Mouse (Mus musculus) ovary, adult 2 months (tissue): Measurements from ENCODE around the gene Cox11. TPM values are rescaled to one million over a fixed set of nuclear protein-coding genes. Genes with fewer than 3 reads are reported as not detected.

ENCODE experiments used
- polyA plus RNA-seq: library from polyadenylated mRNA; depleted of rRNA; stranded (reverse); fragments of >200 nt; gene quantifications from 2 replicates; pipeline ENCODE4 v1.2.3, GENCODE M21; 2012; rRNA removed

The Cox11 gene
- 20.6 and 25.3 TPM in 2 replicates for polyA plus RNA-seq

GRCm38 (mm10) chr11:90637440-90638311, at the start of gene Cox11, which contains the start of gene Stxbp4:
Cox11 (plus strand) TSS chr11:90638173.
Stxbp4 (minus strand) TSS chr11:90638084.

GRCm38 (mm10) chr11:90687460-90688416, 49.8 kb downstream of the Cox11 start, which contains the start of gene Tom1l1:
Tom1l1 (minus strand) TSS chr11:90688366.

Other genes starting within 250 kb of the Cox11 start
- 7.1 and 9.6 TPM in 2 replicates for gene Hlf, start 247.3 kb upstream of the Cox11 start, polyA plus RNA-seq
- 3.8 and 4.3 TPM in 2 replicates for gene Stxbp4, start 89 bp upstream of the Cox11 start, polyA plus RNA-seq
- 6.0 and 8.0 TPM in 2 replicates for gene Tom1l1, start 50.2 kb downstream of the Cox11 start, polyA plus RNA-seq